In genomic region chr9:103459839-103460238, GRCm38 (mm10) we compare ENCODE assay signal across 22 mouse cellular contexts. TPM values are rescaled to one million over a fixed set of nuclear protein-coding genes. Genes with fewer than 3 reads are reported as not detected.
DNase-seq lines count a peak whose midpoint lies in the region; ATAC-seq and TF ChIP-seq lines count a peak whose summit lies in the region.
"Had no signal": no experiment of that assay in that cellular context is flagged by ENCODE, and none has a peak within 500 bp of the region (broad histone marks: within the 10 kb centered on the region; RNA-seq: fewer than 3 reads in every experiment).

No protein-coding gene starts in this region.

- no peak overlapping the region for H3K4me3 ChIP-seq in embryonic facial prominence, embryonic 13.5 days
- no peak overlapping the region for H3K4me3 ChIP-seq in embryonic facial prominence, embryonic 10.5 days
- H3K4me3 ChIP-seq in midbrain, embryonic 11.5 days (ENCODE audit: low read depth, low read length): no peak overlapping the region
- H3K4me3 ChIP-seq in midbrain, postnatal 0 days (ENCODE audit: low read depth, low read length): no peak overlapping the region

- no peaks in the 10 kb centered on the region for H3K27me3 ChIP-seq in embryonic facial prominence, embryonic 13.5 days
- no peaks in the 10 kb centered on the region for H3K27me3 ChIP-seq in embryonic facial prominence, embryonic 10.5 days (replicated peaks; ENCODE audit: low read depth, poor library complexity, severe bottlenecking)
- no peaks in the 10 kb centered on the region for H3K27me3 ChIP-seq in midbrain, embryonic 11.5 days (ENCODE audit: control insufficient read depth, insufficient read depth, low read length)
- no peaks in the 10 kb centered on the region for H3K27me3 ChIP-seq in midbrain, postnatal 0 days (ENCODE audit: insufficient read depth, low read length)
- H3K27me3 ChIP-seq: CH12.LX had no signal

- H3K36me3 ChIP-seq in embryonic facial prominence, embryonic 13.5 days: no peaks in the 10 kb centered on the region
- no peaks in the 10 kb centered on the region for H3K36me3 ChIP-seq in embryonic facial prominence, embryonic 10.5 days (replicated peaks)
- H3K36me3 ChIP-seq in midbrain, embryonic 11.5 days (ENCODE audit: control insufficient read depth, insufficient read depth, low read length): no peaks in the 10 kb centered on the region
- no peaks in the 10 kb centered on the region for H3K36me3 ChIP-seq in midbrain, postnatal 0 days (ENCODE audit: insufficient read depth, low read length)
- H3K36me3 ChIP-seq: G1E had no signal

- H3K9me3 ChIP-seq in embryonic facial prominence, embryonic 13.5 days: no peaks in the 10 kb centered on the region
- no peaks in the 10 kb centered on the region for H3K9me3 ChIP-seq in embryonic facial prominence, embryonic 10.5 days
- no peaks in the 10 kb centered on the region for H3K9me3 ChIP-seq in midbrain, embryonic 11.5 days (ENCODE audit: control insufficient read depth, low read length)
- H3K9me3 ChIP-seq in midbrain, postnatal 0 days (ENCODE audit: low read length): no peaks in the 10 kb centered on the region

- 53% methylated on average over 2 of the region's 2 CpGs for WGBS in embryonic facial prominence, embryonic 13.5 days
- WGBS in embryonic facial prominence, embryonic 10.5 days: 68% methylated on average over 2 of the region's 2 CpGs
- WGBS in midbrain, embryonic 11.5 days: 50% methylated on average over 2 of the region's 2 CpGs
- WGBS in midbrain, postnatal 0 days: 54% methylated on average over 2 of the region's 2 CpGs

- H3K9ac ChIP-seq in embryonic facial prominence, embryonic 13.5 days: no peak overlapping the region
- H3K9ac ChIP-seq in midbrain, embryonic 11.5 days (ENCODE audit: low read length): no peak overlapping the region
- H3K9ac ChIP-seq in midbrain, postnatal 0 days (replicated peaks; ENCODE audit: low read length, poor library complexity, severe bottlenecking): no peak overlapping the region

- no peak for TF ChIP-seq CTCF in midbrain, postnatal 0 days (IDR thresholded peaks at IDR 0.05)

- H3K4me2 ChIP-seq in embryonic facial prominence, embryonic 13.5 days: no peak overlapping the region
- no peak overlapping the region for H3K4me2 ChIP-seq in midbrain, embryonic 11.5 days
- no peak overlapping the region for H3K4me2 ChIP-seq in midbrain, postnatal 0 days (ENCODE audit: low read depth, low read length, poor library complexity, severe bottlenecking)

- DNase-seq in embryonic facial prominence, embryonic 10.5 days (ENCODE audit: low spot score): no peak
- DNase-seq in midbrain, embryonic 11.5 days (ENCODE audit: low spot score, missing footprints): peak; percentile 51
- DNase-seq in midbrain, postnatal 0 days (ENCODE audit: low spot score): no peak
- DNase-seq: adrenal gland, adult 2 months; adrenal gland, adult 8-10 months; adrenal gland, postnatal 10 days; adrenal gland, postnatal 14 days; adrenal gland, postnatal 25 days; adrenal gland, postnatal 36 days; B cell, adult 2 months; cerebellum, adult 11 months; cerebellum, adult 11-12 months; cerebellum, adult 18-20 months had no signal

- H3K4me1 ChIP-seq in embryonic facial prominence, embryonic 13.5 days: 0 out of 2 replicates have a peak, but pooled peaks cover 4% of the 10 kb centered on the region
- H3K4me1 ChIP-seq in embryonic facial prominence, embryonic 10.5 days: 0 out of 2 replicates have a peak, but pooled peaks cover 3% of the 10 kb centered on the region
- H3K4me1 ChIP-seq in midbrain, embryonic 11.5 days (ENCODE audit: control insufficient read depth, insufficient read depth, low read length): no peaks in the 10 kb centered on the region
- no peaks in the 10 kb centered on the region for H3K4me1 ChIP-seq in midbrain, postnatal 0 days (ENCODE audit: insufficient read depth, low read length)

- no peak overlapping the region for H3K27ac ChIP-seq in embryonic facial prominence, embryonic 13.5 days
- H3K27ac ChIP-seq in embryonic facial prominence, embryonic 10.5 days (replicated peaks): no peak overlapping the region
- H3K27ac ChIP-seq in midbrain, embryonic 11.5 days (ENCODE audit: low read depth, low read length): no peak overlapping the region
- no peak overlapping the region for H3K27ac ChIP-seq in midbrain, postnatal 0 days (ENCODE audit: low read depth, low read length)

- ATAC-seq in embryonic facial prominence, embryonic 13.5 days (ENCODE audit: insufficient number of reproducible peaks, insufficient read depth, low FRiP score, low TSS enrichment, low read depth): 0 out of 2 replicates have a peak, but pooled peaks have one; percentile 52
- ATAC-seq in midbrain, embryonic 11.5 days (ENCODE audit: low FRiP score): no peak
- no peak for ATAC-seq in midbrain, postnatal 0 days (ENCODE audit: low FRiP score)
- ATAC-seq: activated CD4-positive, CD25-positive, alpha-beta regulatory T cell, adult 4 months; CD4-positive, CD25-positive, alpha-beta regulatory T cell, adult 4 months; Patski had no signal

RNA-seq across cellular contexts. Expression of gene Bfsp2, which starts 20.4 kb away (rescaled TPM):
- polyA plus RNA-seq in embryonic facial prominence, embryonic 13.5 days (2015; fragmentation: Nextera tagmentation; extraction: Ambion mirVana): 2.6 and 5.1 TPM in 2 replicates
- polyA plus RNA-seq in embryonic facial prominence, embryonic 10.5 days (2016; fragmentation: Nextera tagmentation; extraction: Ambion mirVana): 0.75 and 1.3 TPM in 2 replicates
- polyA plus RNA-seq in midbrain, embryonic 11.5 days (2014; fragmentation: Nextera tagmentation; extraction: Ambion mirVana): 1.7 and 2.6 TPM in 2 replicates
- total RNA-seq in midbrain, postnatal 0 days (2014; rRNA removed): 1.2 and 1.8 TPM in 2 replicates
- polyA plus RNA-seq in midbrain, postnatal 0 days (2015; fragmentation: Nextera tagmentation; extraction: Ambion mirVana): 3.0 and 3.3 TPM in 2 replicates
- total RNA-seq: adrenal gland, adult 18-20 months; adrenal gland, adult 2 months; adrenal gland, adult 8-10 months; adrenal gland, postnatal 14 days; adrenal gland, postnatal 25 days; adrenal gland, postnatal 36 days; adrenal gland, postnatal 4 days; ES-E14; G1E had no signal
- polyA plus RNA-seq: adrenal gland, adult 2 months; G1E; Patski had no signal
